Mouse (Mus musculus) monocyte, adult 2 months (primary cell): ENCODE results near the gene Lancl3.
"Not testable (repeated sequence)": the region's sequence is repeated elsewhere in the genome, so short reads cannot be mapped to it uniquely, and the experiment has no call there.

Experiments
- DNase-seq, 2 experiments: peaks; one replicate each; pipeline ENCODE4 v3.0.0; 2022; ENCODE audit warnings: low spot score in 2 of 2, low read depth in 1 of 2

The Lancl3 gene

GRCm38 (mm10) chrX:9257831-9258230 lies 58.1 kb downstream of the Lancl3 start:
- no peak for DNase-seq

- no peak for DNase-seq
Measured at GRCm38 (mm10) chrX:9259267-9259666, 59.6 kb downstream of the Lancl3 start.

- DNase-seq = no peak
Measured at GRCm38 (mm10) chrX:9271112-9271511, 71.4 kb downstream of the Lancl3 start.

- no peak for DNase-seq
Measured at GRCm38 (mm10) chrX:9271947-9272459, 72.3 kb downstream of the Lancl3 start.

- no peak for DNase-seq
Measured at GRCm38 (mm10) chrX:9272460-9273361, 73.0 kb downstream of the Lancl3 start, which contains the start of gene Xk. TSS of gene Xk (plus strand) at chrX:9272756.

- DNase-seq = no peak
Measured at GRCm38 (mm10) chrX:9273377-9274002, 73.8 kb downstream of the Lancl3 start.

- DNase-seq = no peak
Measured at GRCm38 (mm10) chrX:9274321-9274720, 74.6 kb downstream of the Lancl3 start.

GRCm38 (mm10) chrX:9283464-9283863 lies 83.8 kb downstream of the Lancl3 start, which contains the start of gene H2al1m:
TSS of gene H2al1m (plus strand) at chrX:9283764.
- DNase-seq = not testable (repeated sequence)

- DNase-seq = not testable (repeated sequence)
Measured at GRCm38 (mm10) chrX:9293140-9293829, 93.6 kb downstream of the Lancl3 start.

GRCm38 (mm10) chrX:9298413-9298864 lies 98.7 kb downstream of the Lancl3 start:
- DNase-seq = no peak

- no peak for DNase-seq
Measured at GRCm38 (mm10) chrX:9302791-9303190, 103.1 kb downstream of the Lancl3 start.

GRCm38 (mm10) chrX:9303455-9303854 lies 103.8 kb downstream of the Lancl3 start:
- DNase-seq = no peak

- DNase-seq = not testable (repeated sequence)
Measured at GRCm38 (mm10) chrX:9316457-9316856, 116.8 kb downstream of the Lancl3 start.
